Mouse (Mus musculus) neutrophil, adult 5-6 weeks (primary cell): ENCODE data around the gene Drg1. TPM values are rescaled to one million over a fixed set of nuclear protein-coding genes. Genes with fewer than 3 reads are reported as not detected.

Experiments used
- ATAC-seq: fragments of 151-379, 151-347 bp; 2 replicates; pipeline ENCODE4 v1.8.0; 2017; ENCODE audit warnings: mild to moderate bottlenecking, moderate TSS enrichment; ENCODE audit not compliant: insufficient number of reproducible peaks, poor library complexity, low FRiP score, severe bottlenecking; ENCODE audit errors: extremely low read depth
- total RNA-seq: library from RNA; stranded (forward); fragments of 200-1000 nt; gene quantifications from 2 replicates; pipeline ENCODE4 v1.2.3, GENCODE M21; 2017

Gene Drg1
- total RNA-seq, 1 experiment from 2014 or later: 137 TPM

DNA sequence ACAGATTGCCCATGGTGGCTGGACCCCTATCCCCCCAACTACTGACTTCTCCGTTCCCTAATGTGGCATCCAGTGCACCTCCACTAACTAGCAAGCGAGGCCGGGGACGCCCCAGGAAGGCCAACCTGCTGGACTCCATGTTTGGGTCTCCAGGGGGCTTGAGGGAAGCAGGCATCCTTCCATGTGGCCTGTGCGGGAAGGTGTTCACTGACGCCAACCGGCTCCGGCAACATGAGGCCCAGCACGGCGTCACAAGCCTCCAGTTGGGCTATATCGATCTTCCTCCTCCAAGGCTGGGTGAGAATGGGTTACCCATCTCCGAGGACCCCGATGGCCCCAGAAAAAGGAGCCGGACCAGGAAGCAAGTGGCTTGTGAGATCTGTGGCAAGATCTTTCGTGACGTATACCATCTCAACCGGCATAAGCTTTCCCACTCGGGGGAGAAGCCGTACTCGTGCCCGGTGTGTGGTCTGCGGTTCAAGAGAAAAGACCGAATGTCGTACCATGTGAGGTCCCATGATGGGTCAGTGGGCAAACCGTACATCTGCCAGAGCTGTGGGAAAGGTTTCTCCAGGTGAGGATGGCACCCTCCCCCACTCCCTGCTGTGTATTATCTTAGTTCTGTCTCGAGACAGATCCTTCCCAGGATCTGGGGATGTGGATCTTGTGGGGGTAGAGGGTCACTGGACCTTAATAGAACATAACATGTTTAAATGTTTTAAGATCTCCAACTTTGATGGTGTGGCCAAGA, 25.3 kb upstream of the Drg1 start:
- ATAC-seq: no peak

DNA sequence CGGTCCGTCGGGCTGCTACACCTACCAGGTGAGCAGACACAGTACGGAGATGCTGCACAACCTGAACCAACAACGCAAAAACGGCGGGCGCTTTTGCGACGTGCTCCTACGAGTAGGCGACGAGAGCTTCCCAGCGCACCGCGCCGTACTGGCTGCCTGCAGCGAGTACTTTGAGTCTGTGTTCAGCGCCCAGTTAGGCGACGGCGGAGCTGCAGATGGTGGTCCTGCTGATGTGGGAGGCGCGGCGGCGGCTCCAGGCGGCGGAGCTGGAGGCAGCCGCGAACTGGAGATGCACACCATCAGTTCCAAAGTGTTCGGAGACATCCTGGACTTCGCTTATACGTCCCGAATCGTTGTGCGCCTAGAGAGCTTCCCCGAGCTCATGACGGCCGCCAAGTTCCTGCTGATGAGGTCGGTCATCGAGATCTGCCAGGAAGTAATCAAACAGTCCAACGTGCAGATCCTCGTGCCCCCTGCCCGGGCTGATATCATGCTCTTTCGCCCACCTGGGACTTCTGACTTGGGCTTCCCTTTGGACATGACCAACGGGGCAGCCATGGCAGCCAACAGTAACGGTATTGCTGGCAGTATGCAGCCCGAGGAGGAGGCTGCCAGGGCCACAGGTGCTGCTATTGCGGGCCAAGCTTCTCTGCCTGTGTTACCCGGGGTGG, 24.6 kb upstream of the Drg1 start:
- no peak; the same call in 1 of the 2 replicates for ATAC-seq

DNA sequence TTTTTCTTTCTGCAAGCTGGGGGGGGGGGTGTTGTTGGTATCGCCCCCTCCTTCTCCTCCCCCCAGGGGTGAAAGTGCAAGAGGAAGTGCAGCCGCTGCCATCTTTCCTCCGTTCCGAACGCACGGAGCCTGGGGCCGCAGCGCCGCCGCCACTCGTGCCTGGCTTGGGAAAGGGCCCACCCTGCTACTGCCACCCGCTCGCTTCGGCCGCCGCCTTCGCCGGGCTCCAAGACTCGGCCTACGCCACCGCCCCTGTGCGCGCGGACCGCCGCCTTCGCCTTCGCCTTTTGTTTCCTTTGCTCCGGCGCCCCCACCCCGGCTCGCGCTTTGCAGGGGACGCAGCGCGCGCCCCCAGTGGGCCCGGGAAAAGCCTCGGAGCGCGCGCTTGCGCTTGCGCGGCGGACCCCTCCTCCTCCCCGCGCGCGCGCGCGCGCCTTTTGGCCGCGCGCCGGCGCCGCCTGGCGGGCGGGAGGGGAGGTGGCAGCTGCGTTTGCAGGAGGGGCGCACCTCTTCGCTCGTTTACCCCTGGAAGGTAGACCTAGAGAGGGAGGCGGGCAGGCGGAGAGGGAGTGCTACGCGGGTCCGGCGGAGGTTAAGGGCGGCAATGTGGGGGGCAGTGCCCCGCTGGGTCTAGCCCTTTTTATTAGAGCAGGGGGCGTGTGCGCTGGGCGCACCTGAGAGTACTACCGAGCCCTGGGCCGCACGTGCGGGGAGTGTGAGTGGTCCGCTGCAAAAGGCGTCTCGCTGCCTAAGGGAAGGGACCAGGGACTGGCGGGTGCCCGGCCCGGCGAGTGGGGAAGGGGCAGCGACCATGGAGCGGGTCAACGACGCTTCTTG, 23.8 kb upstream of the Drg1 start:
- peak; percentile 25 for ATAC-seq

DNA sequence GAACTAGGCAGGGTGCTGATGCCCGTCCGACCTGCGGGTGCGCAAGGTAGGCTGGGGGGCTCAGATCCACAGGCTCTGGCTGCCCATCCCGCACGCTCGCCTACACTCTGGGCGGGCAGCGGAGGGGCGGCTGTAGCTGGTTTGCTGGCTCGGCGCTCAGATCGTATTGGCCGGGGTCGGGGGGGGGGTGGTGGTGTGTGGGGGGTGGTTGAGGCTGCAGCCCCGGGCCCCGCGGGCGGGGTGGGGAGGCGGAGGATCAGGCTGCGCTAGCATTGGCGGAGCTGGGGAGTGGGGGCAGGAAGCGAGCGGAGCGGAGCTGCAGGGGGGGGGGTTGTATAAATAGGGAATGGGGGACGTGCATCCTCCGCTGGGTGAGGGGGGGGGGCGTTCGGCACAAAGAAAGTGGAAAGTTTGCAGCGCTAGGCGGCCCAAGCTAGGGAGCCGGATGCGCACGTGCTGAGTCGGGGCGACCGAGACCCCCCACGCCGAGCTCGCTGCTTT, 23.1 kb upstream of the Drg1 start:
- ATAC-seq: 0 out of 2 replicates have a peak, but pooled peaks have one; percentile 8

DNA sequence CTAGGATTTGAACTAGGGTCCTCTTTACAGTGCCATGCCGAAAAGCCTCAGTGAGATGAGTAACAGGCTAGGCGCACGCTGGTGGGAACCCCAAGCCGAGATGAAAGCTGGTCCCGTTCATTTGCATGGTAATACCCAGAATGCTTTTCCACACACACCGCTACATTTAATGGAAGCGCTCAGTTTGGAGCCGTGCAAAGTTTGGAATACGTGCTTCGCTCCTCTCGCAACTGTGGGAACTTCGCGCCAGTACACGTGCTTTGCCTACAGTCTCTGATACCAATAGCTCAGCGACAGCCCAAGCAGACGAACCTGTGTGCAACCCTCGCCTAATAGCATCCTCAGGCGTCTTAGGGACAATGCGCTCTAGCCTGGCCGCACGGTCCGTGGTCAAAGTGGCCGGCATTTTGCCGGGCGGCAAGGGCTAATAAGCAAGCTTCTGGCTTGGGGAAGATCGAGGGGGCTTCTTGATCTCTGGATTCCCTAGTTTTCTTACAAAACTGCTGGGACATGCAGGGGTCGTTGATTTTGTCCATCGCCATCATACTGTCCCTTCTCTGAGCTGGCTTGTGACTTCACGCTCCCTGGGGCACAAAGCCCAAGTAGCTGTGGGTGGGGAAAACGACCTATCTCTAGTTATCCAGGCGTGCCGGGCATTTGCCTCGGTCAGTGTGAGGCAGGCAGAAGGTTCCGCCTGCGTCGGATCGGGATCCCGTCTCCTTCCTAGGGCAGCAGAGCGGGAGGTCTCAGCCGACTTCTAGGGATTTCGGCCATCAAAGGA, 22.5 kb upstream of the Drg1 start, which contains the start of gene Patz1:
Patz1 (plus strand) TSS at position 354 of the 781 bp plus-strand sequence.
- no peak for ATAC-seq

DNA sequence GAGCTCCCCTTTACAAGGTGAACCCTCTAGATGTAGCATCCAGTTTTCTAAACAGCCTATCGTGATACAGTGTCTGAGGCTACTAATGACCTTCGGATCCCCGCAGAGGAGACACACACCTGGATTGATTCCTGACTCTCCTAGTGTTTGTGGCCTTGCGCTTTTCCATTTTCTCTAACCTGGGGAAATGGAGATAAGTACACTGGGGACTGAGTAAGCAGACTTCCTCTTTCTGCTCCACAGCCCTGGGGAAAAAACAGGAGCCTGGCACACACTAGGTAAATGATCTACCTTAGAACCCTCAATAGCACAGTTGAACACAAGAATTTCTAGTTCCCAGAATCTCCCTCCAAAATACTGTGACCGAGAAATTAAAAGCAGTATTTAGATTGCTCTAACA, 21.7 kb upstream of the Drg1 start:
- no peak for ATAC-seq

DNA sequence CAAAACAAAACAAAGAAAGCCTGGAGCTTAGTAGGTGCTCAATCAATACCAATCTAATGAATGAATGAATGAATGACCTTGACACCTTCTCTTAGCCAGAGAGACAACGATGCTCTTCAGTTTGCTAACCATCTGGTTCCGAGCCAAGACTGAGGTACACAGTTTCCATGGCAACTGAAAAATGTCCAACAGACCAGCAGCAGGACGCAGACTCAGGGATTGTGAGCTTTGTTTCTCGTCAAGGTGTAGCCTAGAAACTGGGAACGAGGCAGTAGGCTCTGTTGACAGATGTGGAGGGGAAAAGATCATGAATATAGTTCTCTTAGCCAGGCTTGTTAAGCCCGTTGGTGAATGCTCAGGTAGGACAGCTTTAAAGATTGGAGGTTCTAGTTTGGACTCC, 20.9 kb upstream of the Drg1 start:
- no peak for ATAC-seq

DNA sequence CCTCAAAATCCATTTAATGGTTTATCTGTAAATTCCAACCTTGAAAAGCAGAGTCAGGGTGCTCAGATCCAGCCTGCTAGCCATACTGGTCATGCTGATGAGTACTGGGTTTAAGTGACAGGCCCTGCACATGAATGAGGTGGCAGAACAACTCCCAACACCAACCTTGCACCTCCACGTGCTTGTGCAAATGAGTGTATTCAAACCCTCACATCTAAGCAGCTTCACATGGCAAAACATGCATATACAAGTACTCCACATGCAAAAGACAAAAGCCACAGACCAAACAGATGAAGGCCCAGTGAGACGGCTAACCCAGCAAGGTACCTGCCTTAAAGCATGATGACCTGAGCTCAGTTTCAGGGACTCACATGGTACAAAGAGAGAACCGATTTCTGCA, 19.7 kb upstream of the Drg1 start:
- ATAC-seq: no peak

DNA sequence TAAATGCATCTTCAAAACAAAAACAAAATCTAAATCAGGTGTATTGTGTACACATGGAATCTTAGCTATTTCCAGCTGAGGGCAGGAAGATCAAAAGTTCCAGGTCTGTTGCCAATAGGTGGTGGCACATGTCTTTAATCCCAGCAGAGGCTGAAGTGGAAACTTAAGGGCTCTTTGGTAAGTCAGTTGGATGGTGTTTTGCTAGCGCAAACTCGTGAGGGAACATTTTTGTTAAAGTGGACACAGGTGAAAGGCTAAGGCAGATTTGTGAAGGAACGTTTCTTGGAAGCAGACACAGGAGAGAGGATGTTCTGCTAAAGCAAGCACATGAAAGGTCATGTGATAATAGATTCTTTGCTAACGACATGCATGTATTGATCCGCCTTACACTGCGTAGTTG, 17.4 kb upstream of the Drg1 start:
- no peak for ATAC-seq

DNA sequence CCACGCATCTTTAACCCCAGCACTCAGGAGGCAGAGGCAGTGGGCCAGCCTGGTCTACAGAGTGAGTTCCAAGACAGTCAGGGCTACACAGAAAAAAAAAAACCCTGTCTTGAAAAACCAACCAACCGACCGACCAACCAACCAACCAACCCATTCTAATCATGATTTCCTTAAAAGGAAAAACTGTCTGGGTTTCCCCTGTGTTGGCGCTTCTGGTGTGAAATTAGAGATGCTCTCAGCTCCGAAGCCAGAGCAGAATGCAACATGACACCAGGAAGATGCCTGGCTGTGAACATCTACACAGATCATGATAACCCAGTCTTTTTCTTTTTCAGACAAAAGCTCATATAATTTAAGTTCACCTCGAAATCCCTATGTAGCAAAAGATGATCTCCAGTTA, 16.7 kb upstream of the Drg1 start:
- ATAC-seq: no peak

DNA sequence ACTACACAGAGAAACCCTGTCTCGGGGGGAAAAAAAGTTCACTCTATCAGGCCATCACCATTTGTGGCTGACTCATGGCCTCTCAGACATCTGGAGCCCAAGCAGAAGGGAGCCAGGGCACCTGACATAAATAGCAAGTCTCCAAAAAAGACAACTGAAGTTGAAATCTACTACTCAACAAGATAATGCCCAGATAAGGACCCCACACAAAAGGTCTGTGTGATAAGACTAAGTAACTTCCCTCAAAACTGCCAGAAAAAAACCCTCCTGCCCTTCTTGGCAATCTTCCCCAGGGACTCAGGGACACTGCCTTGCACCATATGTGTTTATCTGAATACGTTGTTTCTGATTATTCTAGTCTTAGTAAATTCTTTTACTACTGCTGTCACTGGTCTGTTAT, 13.5 kb upstream of the Drg1 start:
- no peak for ATAC-seq

DNA sequence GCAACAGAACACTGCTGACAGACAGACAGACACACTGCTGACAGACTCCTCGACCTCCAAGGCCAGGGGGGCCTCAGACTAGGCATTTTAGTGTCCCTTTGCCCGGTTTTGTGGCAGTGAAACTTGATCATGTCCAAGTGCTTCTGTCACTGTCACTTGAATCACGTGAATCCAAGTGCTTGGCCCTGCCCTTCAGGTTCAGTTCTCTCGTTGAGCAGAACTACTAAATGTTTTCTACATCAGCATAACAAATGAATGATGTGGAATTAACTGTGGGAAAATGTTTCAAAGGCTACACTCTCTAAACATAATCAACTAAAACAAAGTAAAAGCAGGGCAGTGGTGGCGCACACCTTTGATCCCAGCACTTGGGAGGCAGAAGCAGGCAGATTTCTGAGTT, 12.1 kb upstream of the Drg1 start:
- ATAC-seq: no peak

DNA sequence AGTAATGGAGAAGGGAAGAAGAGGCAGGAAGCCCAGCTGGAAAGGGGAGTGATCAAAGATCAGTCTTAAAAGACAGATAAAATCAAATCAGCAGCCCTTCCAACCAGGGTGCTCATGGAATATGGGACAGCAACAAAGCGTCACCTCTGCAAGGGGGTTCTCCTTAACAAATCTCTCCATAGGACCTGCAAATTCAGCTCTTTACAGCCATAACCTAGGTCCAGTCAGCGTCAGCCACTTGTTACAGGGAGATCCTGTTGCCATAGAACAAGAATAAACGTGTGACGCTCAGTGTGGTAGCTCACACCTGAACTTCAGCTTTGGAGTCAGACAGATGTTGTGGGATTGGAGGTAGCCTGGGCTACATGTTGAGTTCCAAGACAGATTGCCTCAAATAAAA, 3.0 kb upstream of the Drg1 start:
- ATAC-seq: no peak

DNA sequence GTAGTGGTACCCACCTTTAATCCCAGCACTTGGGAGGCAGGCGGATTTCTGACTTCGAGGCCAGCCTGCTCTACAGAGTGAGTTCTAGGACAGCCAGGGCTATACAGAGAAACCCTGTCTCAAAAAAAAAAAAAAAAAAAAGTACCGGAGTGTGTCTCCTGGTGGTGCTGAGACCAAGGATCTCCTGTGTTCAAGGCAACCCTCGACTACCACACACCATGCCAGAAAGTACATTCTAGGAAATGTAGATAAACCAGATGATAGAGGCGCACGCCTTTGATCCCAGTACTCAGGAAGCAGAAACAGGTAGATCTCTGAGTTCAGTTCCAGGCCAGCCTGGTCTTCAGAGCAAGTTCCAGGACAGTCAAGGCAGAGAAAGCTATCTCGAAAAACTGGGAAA, 918 bp upstream of the Drg1 start:
- ATAC-seq: no peak

DNA sequence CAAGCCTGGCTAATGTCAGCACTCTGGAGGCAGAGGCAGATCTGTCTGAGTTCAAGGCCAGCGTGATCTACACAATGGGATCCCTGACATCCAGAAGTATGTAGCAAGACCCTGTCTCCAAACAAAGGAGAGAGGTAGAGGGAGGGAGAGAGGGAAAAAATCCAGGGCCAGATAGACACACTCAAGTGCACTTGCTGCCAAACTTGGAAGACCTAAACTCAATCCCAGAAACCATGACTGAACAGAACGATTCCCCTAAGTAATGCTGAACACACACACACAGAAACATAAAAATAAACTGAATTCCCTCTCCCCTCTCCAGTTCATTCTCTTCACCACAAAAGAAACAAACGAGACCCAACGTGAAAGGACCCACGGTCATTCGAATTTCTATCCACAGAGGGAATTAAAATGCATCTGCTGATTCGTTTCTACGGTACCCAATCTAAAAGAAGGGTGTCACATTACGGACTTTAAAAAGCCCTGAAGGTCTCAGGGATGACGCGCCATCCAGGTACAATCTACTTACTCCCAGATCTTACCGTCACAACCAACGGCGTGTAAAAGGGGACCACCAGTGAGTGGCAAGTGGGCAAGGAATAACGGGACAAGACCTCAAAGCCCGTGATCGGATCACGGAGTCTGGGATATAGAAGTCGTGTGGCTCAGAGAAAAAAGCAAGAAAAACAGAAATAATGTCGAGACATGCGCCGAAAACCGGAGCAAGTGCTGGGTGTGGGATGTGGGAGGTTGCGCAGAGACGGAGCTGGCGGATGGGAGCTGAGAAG, 730 bp downstream of the Drg1 start:
- no peak for ATAC-seq

DNA sequence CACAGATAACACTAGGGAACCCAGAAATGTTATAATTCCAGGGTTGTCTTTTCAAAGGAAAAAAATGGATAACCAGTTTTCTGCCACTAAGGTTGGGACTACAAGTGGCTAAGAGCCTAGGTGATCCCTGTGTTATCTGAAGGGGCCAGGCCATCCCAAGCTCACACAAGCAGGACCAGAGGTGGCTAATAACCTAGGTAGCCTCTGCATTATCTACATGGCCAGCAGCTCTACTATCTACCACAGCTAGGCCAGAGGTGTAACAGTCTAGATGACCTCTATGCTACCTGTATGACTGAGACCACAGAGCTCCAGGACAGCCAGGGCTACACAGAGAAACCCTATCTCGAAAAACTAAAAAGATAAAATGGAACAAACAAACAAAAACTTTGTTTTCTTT, 6.7 kb downstream of the Drg1 start:
- no peak for ATAC-seq

DNA sequence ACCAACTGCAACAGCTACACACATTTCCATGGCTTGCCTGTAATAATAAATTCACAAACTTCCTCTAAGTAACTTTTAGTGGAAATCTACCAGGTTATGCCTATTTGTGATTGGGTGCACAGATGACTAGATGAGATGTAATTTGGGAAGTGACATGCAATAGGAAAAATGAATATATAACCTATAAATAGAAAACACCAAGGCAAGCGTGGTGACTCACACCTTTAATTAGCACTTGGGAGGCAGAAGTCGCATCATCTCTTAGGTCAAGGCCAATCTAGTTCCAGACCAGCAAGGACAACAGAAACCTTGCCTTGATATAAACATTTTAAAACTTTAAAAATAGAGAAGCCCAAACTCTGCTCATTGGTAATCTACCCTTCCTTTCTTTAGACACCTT, 18.8 kb downstream of the Drg1 start:
- no peak for ATAC-seq

DNA sequence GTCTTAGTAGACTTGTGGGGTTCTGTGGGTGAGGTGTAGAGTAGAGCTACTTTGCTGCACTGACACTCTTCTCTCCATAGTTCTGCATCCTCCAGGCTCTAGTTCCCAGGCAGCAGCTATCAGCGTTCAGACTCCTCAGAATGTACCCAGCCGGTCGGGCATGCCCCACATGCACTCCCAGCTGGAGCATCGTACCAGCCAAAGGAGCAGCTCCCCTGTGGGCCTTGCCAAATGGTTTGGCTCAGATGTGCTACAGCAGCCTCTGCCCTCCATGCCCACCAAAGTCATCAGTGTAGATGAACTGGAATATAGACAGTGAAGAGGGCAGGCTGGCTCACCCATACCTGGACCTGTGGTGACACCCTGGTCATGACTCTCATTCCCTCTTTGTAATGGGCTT, 22.4 kb downstream of the Drg1 start:
- ATAC-seq: no peak
